Mouse (Mus musculus): ENCODE measurements at regions not wholly inside any gene's neighbourhood (a gene's known extent, or its start where the extent isn't known, plus 50 kb on each side); places are given as distances from the start of the nearest gene placed in this dataset.
"Not testable (repeated sequence)": the region's sequence is repeated elsewhere in the genome, so short reads cannot be mapped to it uniquely, and the experiment has no call there.

DNA sequence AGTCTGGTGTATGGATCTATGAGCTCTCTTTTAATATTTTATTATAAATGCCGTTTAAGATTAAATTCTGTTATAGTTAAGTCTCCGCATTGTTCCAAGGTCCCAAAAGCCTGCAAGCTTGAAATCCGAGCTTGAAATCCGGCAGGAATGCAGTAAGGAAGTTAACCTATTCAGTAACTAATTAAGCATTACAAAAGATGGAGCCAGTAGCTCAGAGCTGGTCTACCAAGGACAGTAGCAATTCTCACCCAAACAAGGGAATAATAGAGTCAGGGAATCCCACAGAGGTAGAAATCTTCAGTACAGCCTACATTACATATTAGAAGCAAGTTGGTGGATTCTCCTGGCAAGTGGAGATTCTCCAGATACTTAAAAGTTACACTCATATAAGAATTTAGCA lies 325.0 kb downstream of the Phf3 start:
- in situ Hi-C loops (cut with MboI, MseI): not testable (repeated sequence)

GRCm38 (mm10) chr1:30540088-30540698 lies 333.5 kb downstream of the Phf3 start:
- in situ Hi-C loops (cut with MboI, MseI): no loop called here

- in situ Hi-C loops (cut with MboI, MseI): no loop called here
Observed at GRCm38 (mm10) chr1:30536989-30537975, 336.4 kb downstream of the Phf3 start.

DNA sequence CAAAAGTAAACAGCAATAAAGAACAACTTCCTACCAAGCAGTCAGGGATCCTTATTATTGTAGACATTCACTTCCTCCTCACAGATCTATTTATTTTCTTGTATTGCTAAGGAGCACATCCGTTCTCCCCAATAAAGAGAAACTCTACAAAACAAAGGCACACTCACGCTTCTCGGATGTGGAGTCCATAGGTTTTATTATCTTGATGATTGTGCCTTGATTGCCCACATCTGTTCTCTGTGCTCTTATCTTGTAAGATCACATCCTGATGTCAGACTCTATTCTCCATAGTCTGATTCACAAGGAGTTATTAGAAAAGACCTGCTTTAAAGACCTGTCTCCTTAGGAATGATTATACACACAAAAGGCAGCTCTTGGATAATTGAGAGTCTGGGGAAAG lies 356.4 kb downstream of the Phf3 start:
- in situ Hi-C loops (cut with MboI, MseI): no loop called here

DNA sequence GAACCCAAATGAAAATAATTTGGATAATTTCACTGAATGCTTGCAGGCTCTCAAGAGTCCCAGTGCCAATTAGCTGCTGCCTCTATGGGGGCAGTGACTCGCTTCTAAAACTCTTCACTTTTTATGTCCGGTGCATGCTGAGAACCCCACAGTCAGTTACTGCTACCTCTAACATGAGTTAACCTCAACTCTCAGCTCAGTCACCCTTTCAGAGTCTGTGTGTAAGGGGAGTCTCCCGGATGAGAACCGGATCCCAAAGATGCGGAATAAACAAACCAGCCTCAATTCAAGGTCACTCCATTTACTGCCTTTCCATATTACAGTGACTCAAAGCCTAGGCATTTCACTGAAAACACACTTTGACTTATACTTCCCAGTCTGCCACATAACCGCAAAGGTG lies 357.9 kb downstream of the Phf3 start:
- in situ Hi-C loops (cut with MboI, MseI): no loop called here

DNA sequence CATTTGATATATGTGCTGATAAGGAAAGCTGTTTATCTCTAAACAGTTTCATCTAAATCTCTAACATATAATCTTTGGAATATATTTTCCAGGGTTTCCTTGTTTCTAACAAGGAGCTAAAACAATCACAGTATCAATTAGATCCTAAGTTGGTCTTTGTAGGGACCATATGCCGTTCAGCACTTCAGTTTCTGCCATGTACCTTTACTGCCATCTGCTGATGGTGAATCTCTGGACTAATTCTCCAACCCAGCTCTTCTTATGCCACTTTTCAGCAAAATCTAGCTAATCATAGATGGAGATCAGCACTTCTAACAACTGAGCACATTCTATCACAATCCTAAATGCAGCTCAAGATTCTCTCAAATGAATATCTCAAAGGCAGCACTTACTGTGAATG lies 370.5 kb downstream of the Phf3 start:
- in situ Hi-C loops (cut with MboI, MseI): loop anchor here in 1 of 2 experiments (5.0 kb wide), 1 partner anchor 66 kb away; no protein-coding TSS in a partner anchor

DNA sequence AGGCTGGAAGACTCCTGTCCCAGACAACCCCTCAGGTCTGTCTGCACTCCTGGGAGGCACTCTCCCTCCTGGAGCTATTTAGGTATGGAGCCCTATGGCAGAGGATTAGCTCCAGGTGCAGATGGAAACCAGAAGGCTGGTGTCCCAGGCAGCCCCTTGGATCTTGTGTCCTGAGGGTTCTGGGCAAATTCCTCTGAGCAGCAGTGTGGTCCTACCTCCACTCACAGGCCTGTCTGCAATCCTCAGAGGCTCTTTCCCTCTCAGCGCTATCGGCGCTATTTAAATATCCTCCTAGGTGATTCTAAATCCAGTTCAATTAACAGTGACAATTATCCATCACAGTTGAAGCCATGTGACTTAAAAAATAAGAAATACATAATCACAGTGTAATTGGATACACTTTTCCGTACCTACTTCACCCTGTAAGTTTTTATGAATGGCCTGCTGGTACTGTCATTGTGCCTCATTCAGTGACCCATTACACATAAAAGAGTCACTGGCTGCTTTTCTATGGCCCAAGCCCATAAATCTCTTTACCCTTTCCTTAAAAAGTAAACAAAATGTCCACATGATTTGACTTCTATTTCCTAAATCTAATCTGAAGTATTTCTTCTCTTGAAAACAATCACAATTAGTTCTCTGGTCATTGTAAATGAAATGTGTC lies 413.3 kb downstream of the Phf3 start:
- in situ Hi-C loops (cut with MboI, MseI): no loop called here

DNA sequence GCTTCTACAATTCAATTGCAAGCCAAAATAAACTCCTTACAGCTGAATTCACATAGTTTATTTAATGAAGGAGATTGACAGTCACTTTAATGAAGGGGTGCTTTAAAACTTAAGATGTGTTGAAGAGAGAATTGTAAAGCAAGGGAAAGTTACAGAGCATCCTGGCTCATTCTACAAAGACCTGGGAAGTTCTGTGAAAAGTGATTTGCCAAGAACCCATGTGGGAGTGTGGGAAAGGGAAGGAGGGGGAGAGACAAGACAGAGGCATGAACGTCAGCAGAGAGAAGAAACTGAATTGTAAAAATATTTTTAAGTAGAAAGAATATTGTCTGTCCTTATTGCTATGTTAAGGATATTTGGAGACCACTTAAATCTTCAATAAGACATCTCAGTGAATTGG lies 435.8 kb downstream of the Phf3 start:
- in situ Hi-C loops (cut with MboI, MseI): loop anchor here in 1 of 2 experiments (5.0 kb wide), 1 partner anchor 64 kb away; no protein-coding TSS in a partner anchor

- in situ Hi-C loops (cut with MboI, MseI): no loop called here
Observed at GRCm38 (mm10) chr1:30416582-30416981, 457.1 kb downstream of the Phf3 start.

- in situ Hi-C loops (cut with MboI, MseI): no loop called here
Observed at GRCm38 (mm10) chr1:30414881-30415439, 458.8 kb downstream of the Phf3 start.
